Mouse (Mus musculus) CH12.LX (cell line): ENCODE measurements around the gene Ctbp1. TPM values are rescaled to one million over a fixed set of nuclear protein-coding genes. Genes with fewer than 3 reads are reported as not detected.

Experiments used
- DNase-seq: peaks from one replicate; pipeline ENCODE4 v3.0.0-alpha.2; 2013; ENCODE audit errors: extremely low read depth
- H3K27ac ChIP-seq: 2 replicates; pipeline ENCODE4 v1.5.1; 2012; ENCODE audit warnings: low read depth, mild to moderate bottlenecking, control low read depth, moderate library complexity; ENCODE audit not compliant: insufficient read depth
- H3K27me3 ChIP-seq: replicated peaks from 2 replicates; pipeline ENCODE3; 2012; ENCODE audit warnings: inconsistent platforms
- H3K36me3 ChIP-seq, 2 experiments: replicated peaks in 1 of 2; 2 replicates each; pipeline versions ENCODE3 to v1.6.1; 2012; ENCODE audit warnings: inconsistent platforms in 1 of 2, low read length in 1 of 2, mild to moderate bottlenecking in 1 of 2, mixed read lengths in 1 of 2, moderate library complexity in 1 of 2; ENCODE audit not compliant: control insufficient read depth in 1 of 2, insufficient read depth in 1 of 2
- H3K4me1 ChIP-seq, 2 experiments: 2 replicates each; pipeline ENCODE4 v1.6.1; 2012; ENCODE audit warnings: inconsistent platforms in 1 of 2, moderate library complexity in 1 of 2; ENCODE audit not compliant: insufficient read depth in 2 of 2, control insufficient read depth in 1 of 2
- H3K4me2 ChIP-seq: 2 replicates; pipeline ENCODE4 v1.6.1; 2012; ENCODE audit warnings: low read depth, mild to moderate bottlenecking, control low read depth; ENCODE audit not compliant: poor library complexity, insufficient read depth, severe bottlenecking
- H3K4me3 ChIP-seq, 3 experiments: fragments of 150-350 bp in 1 of 3; sonication (generic) in 1 of 3; replicated peaks in 1 of 3; 2 replicates each; pipeline versions ENCODE3 to v1.5.1; 2011 to 2012; ENCODE audit warnings: low read depth in 2 of 3, low read length in 2 of 3, mild to moderate bottlenecking in 2 of 3, moderate library complexity in 2 of 3, control low read depth in 1 of 3, improper control_type of control experiment in 1 of 3, inconsistent platforms in 1 of 3, mixed read lengths in 1 of 3; ENCODE audit not compliant: poor library complexity in 1 of 3
- H3K79me2 ChIP-seq: replicated peaks from 2 replicates; pipeline ENCODE4 v1.6.1; 2012; ENCODE audit warnings: mild to moderate bottlenecking, moderate library complexity; ENCODE audit not compliant: control insufficient read depth, poor library complexity, insufficient read depth, severe bottlenecking; ENCODE audit errors: extremely low read depth
- H3K9ac ChIP-seq: 2 replicates; pipeline ENCODE4 v1.6.1; 2012; ENCODE audit warnings: low read depth, mild to moderate bottlenecking, control low read depth, moderate library complexity; ENCODE audit not compliant: insufficient read depth
- H3K9me3 ChIP-seq: replicated peaks from 2 replicates; pipeline ENCODE3; 2012; ENCODE audit warnings: low read length, inconsistent platforms, mixed read lengths
- BHLHE40 ChIP-seq: IDR thresholded peaks from 2 replicates; pipeline ENCODE4 v1.6.1; 2011; ENCODE audit warnings: mild to moderate bottlenecking, low read depth, low read length, improper control_type of control experiment
- CHD2 ChIP-seq: IDR thresholded peaks from 2 replicates; pipeline ENCODE4 v1.6.1; 2011; ENCODE audit warnings: low read length, improper control_type of control experiment
- ELF1 ChIP-seq: IDR thresholded peaks from 2 replicates; pipeline ENCODE4 v1.6.1; 2014; ENCODE audit warnings: low read depth, mild to moderate bottlenecking, inconsistent platforms, low read length, improper control_type of control experiment
- EP300 ChIP-seq: IDR thresholded peaks from 2 replicates; pipeline ENCODE4 v1.6.1; 2011; ENCODE audit warnings: low read length, improper control_type of control experiment
- ETS1 ChIP-seq: conservative IDR thresholded peaks from 2 replicates; pipeline ENCODE4 v1.6.1; 2012; ENCODE audit warnings: low read depth, mild to moderate bottlenecking, inconsistent platforms, low read length, improper control_type of control experiment, moderate library complexity
- HCFC1 ChIP-seq: IDR thresholded peaks from 2 replicates; pipeline ENCODE4 v1.6.1; 2012; ENCODE audit warnings: low read depth, mild to moderate bottlenecking, inconsistent platforms, low read length, improper control_type of control experiment
- IRF4 ChIP-seq: IDR thresholded peaks from 2 replicates; pipeline ENCODE4 v1.6.1; 2014; ENCODE audit warnings: low read depth, mild to moderate bottlenecking, inconsistent platforms, low read length, improper control_type of control experiment
- JUN ChIP-seq: IDR thresholded peaks from 2 replicates; pipeline ENCODE4 v1.6.1; 2011; ENCODE audit warnings: low read depth, mild to moderate bottlenecking, low read length, improper control_type of control experiment, moderate library complexity; ENCODE audit not compliant: insufficient read depth
- KAT2A ChIP-seq: IDR thresholded peaks from 2 replicates; pipeline ENCODE4 v1.6.1; 2012; ENCODE audit warnings: low read length, improper control_type of control experiment, inconsistent platforms; ENCODE audit not compliant: insufficient replicate concordance
- MAFK ChIP-seq: IDR thresholded peaks from 2 replicates; pipeline ENCODE4 v1.6.1; 2011; ENCODE audit warnings: low read length, improper control_type of control experiment; ENCODE audit not compliant: insufficient replicate concordance
- MEF2A ChIP-seq: IDR thresholded peaks from 2 replicates; pipeline ENCODE4 v1.6.1; 2014; ENCODE audit warnings: low read depth, mild to moderate bottlenecking, inconsistent platforms, low read length, improper control_type of control experiment, borderline replicate concordance
- MXI1 ChIP-seq: IDR thresholded peaks from 2 replicates; pipeline ENCODE4 v1.6.1; 2011; ENCODE audit warnings: mild to moderate bottlenecking, low read depth, low read length, improper control_type of control experiment
- NELFE ChIP-seq: IDR thresholded peaks from 2 replicates; pipeline ENCODE4 v1.6.1; 2011; ENCODE audit warnings: low read depth, low read length, improper control_type of control experiment
- NRF1 ChIP-seq: IDR thresholded peaks from 2 replicates; pipeline ENCODE4 v1.6.1; 2014; ENCODE audit warnings: low read depth, mild to moderate bottlenecking, inconsistent platforms, low read length, improper control_type of control experiment, moderate library complexity
- PAX5 ChIP-seq: IDR thresholded peaks from 2 replicates; pipeline ENCODE4 v1.6.1; 2012; ENCODE audit warnings: low read length, inconsistent platforms, mixed read lengths
- POLR2A ChIP-seq: IDR thresholded peaks from 2 replicates; pipeline ENCODE4 v1.6.1; 2011; ENCODE audit warnings: low read depth, mild to moderate bottlenecking, improper control_type of control experiment, low read length
- POLR2AphosphoS2 ChIP-seq: IDR thresholded peaks from 2 replicates; pipeline ENCODE4 v1.6.1; 2011; ENCODE audit warnings: low read depth, low read length, improper control_type of control experiment
- RAD21 ChIP-seq: IDR thresholded peaks from 2 replicates; pipeline ENCODE4 v1.6.1; 2011; ENCODE audit warnings: low read depth, mild to moderate bottlenecking, low read length, improper control_type of control experiment, moderate library complexity
- RCOR1 ChIP-seq: conservative IDR thresholded peaks from 2 replicates; pipeline ENCODE4 v1.6.1; 2012; ENCODE audit warnings: low read depth, mild to moderate bottlenecking, inconsistent platforms, low read length, improper control_type of control experiment
- SMC3 ChIP-seq: IDR thresholded peaks from 2 replicates; pipeline ENCODE4 v1.6.1; 2011; ENCODE audit warnings: low read depth, low read length, improper control_type of control experiment
- TBP ChIP-seq: conservative IDR thresholded peaks from 2 replicates; pipeline ENCODE4 v1.6.1; 2011; ENCODE audit warnings: low read depth, low read length, improper control_type of control experiment
- TCF12 ChIP-seq: IDR thresholded peaks from 2 replicates; pipeline ENCODE4 v1.6.1; 2014; ENCODE audit warnings: low read depth, mild to moderate bottlenecking, inconsistent platforms, low read length, improper control_type of control experiment
- UBTF ChIP-seq: IDR thresholded peaks from 2 replicates; pipeline ENCODE4 v1.6.1; 2012; ENCODE audit warnings: low read depth, mild to moderate bottlenecking, inconsistent platforms, low read length, improper control_type of control experiment, moderate library complexity
- USF2 ChIP-seq: conservative IDR thresholded peaks from 2 replicates; pipeline ENCODE4 v1.6.1; 2011; ENCODE audit warnings: low read depth, low read length, improper control_type of control experiment
- ZKSCAN1 ChIP-seq: IDR thresholded peaks from 2 replicates; pipeline ENCODE4 v1.6.1; 2012; ENCODE audit warnings: low read depth, inconsistent platforms, low read length, improper control_type of control experiment, borderline replicate concordance
- ZMIZ1 ChIP-seq: IDR thresholded peaks from 2 replicates; pipeline ENCODE4 v1.6.1; 2012; ENCODE audit warnings: low read depth, mild to moderate bottlenecking, inconsistent platforms, low read length, improper control_type of control experiment
- ZNF384 ChIP-seq: IDR thresholded peaks from 2 replicates; pipeline ENCODE4 v1.6.1; 2012; ENCODE audit warnings: low read depth, low read length, improper control_type of control experiment, inconsistent platforms
- dilution Hi-C: fragments of 300-500 bp; cut with MboI; formaldehyde crosslinking; loops from 2 replicates; pipeline ENCODE4 v1.14.3; 2020; ENCODE audit warnings: low sequenced_read_pairs; ENCODE audit not compliant: extremely low pct_unique_long_range_greater_than_20kb, extremely low pct_ligation_motif_present
- in situ Hi-C: fragments of 300-500 bp; cut with MboI; formaldehyde crosslinking; loops from 3 replicates; pipeline ENCODE4 v1.14.3; 2019; ENCODE audit warnings: low sequenced_read_pairs, low pct_ligation_motif_present, low pct_unique_long_range_greater_than_20kb, mixed read lengths
- polyA plus RNA-seq: library from polyadenylated mRNA; unstranded; fragments of >175 nt; gene quantifications from 2 replicates; pipeline ENCODE4 v1.2.1, GENCODE M21; 2012; ENCODE audit warnings: low read depth; ENCODE audit not compliant: insufficient read length
- total RNA-seq, 2 experiments: library from RNA; depleted of rRNA; stranded (reverse); fragments of 300-350 nt in 1 of 2; fragments of >200 nt in 1 of 2; gene quantifications; 2 replicates each; pipeline ENCODE4 v1.2.3; 2012 to 2014

Ctbp1 gene
- total and polyA plus RNA-seq, 3 experiments = 109 to 187 (median 167) TPM

DNA sequence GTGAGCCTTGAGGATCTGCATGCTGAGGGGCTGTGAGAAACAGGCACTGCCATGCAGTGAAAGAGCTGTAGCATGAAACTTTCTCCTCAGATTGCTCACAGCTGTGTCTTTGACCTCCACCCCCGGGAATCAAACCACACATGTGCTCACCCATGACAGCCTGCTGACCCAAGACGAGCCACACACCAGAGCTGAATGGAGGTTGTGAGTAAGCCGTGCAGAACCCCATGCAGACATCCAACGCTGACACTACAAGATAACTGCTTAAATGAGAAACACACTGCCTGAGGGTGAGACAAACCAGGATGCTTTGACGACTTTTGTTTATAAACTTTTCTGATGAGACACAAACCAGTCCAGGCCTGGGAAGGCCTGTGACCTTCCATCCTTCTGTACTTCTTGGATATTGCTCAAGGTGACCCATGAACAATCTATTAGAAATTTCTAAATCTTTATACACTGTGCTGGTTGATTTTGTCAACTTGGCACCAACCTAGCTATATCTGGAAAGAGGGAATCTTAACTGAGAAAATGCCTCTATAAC, 30.3 kb downstream of the Ctbp1 start:
- H3K4me2 ChIP-seq = no peak overlapping the region
- TF ChIP-seq BHLHE40 (no peak), RAD21 (no peak), USF2 (no peak), UBTF (no peak), PAX5 (no peak), ZMIZ1 (no peak), POLR2AphosphoS2 (no peak), NELFE (no peak), KAT2A (no peak), IRF4 (no peak), NRF1 (no peak), MAFK (no peak), CHD2 (no peak), JUN (no peak), EP300 (no peak), MEF2A (no peak), SMC3 (no peak), ZNF384 (no peak)
- no peak overlapping the region for H3K9ac ChIP-seq
- H3K27ac ChIP-seq = no peak overlapping the region
- dilution Hi-C loops = no loop called here
- H3K36me3 ChIP-seq = peaks cover 33 to 65% of the 10 kb centered on the region in 2 experiments
- no peaks in the 10 kb centered on the region for H3K9me3 ChIP-seq
- in situ Hi-C loops = no loop called here
- H3K4me1 ChIP-seq = no peaks in the 10 kb centered on the region
- peak; percentile 6 for DNase-seq
- H3K79me2 ChIP-seq = no peaks in the 10 kb centered on the region
- H3K27me3 ChIP-seq = no peaks in the 10 kb centered on the region
- no peak overlapping the region for H3K4me3 ChIP-seq

DNA sequence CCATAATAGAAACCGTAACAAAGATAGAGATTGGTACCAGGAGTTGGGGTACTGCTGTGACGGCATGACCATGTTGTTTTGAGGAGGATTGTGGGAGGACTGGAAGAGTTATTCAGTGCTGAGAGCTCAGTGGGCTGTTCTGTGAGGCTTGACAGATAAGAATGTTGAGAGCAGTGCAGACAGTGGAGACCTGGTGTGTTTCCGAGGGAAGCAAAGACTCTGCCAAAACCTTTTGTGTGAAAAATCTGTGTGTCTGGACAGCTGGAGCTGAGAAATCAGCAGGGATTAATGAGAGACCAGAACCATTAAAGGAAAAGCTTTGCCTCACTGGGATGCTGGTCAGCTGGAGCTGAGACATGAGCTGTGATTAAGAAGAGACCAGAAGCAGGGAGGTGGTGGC, 34.9 kb downstream of the Ctbp1 start:
- no peak overlapping the region for H3K4me2 ChIP-seq
- TF ChIP-seq POLR2AphosphoS2 (no peak), RAD21 (no peak), MXI1 (no peak), MAFK (no peak), TBP (no peak), RCOR1 (no peak), ZKSCAN1 (no peak), POLR2A (no peak), EP300 (no peak), ETS1 (no peak), ELF1 (no peak), UBTF (no peak), SMC3 (no peak), TCF12 (no peak), MEF2A (no peak), HCFC1 (no peak)
- TF ChIP-seq, all 38 proteins: peak for 0
- Histone ChIP-seq H3K27me3 (no peaks in the 10 kb centered on the region), H3K4me3 (no peak overlapping the region), H3K9ac (no peak overlapping the region), H3K79me2 (no peaks in the 10 kb centered on the region), H3K36me3 (peaks cover 0 to 25% of the 10 kb centered on the region in 2 experiments), H3K9me3 (no peaks in the 10 kb centered on the region), H3K4me1 (no peaks in the 10 kb centered on the region), H3K27ac (no peak overlapping the region)
- dilution Hi-C loops (no loop called here), in situ Hi-C loops (no loop called here)
- DNase-seq = no peak
